Comparison of ENCODE assay signal across 16 mouse cellular contexts in the genomic region with DNA sequence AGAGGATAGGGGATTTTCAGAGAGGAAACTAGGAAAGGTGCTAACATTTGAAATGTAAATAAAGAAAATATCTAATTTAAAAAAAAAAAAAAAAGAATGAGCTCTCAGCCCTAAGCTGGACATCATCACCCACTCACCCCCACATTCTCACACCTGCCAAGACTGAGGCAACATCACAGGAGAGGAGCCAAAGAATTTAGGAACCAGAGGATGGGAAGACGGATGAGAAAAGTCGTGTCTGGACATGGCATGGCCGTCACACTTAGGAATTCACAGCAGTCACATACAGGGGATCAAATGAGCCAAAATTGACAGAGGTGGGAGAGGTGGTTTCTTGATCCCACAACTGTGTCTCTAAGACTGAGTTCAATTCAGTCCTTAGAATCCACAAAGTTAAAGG.
"Had no signal": no experiment of that assay in that cellular context is flagged by ENCODE, and none has a peak within 500 bp of the region (broad histone marks: within the 10 kb centered on the region; RNA-seq: fewer than 3 reads in every experiment).

No protein-coding gene starts in this region.

- H3K9me3 ChIP-seq: neural tube, embryonic 13.5 days; neural tube, embryonic 15.5 days; stomach, embryonic 15.5 days had no signal

- H3K27me3 ChIP-seq: neural tube, embryonic 13.5 days; neural tube, embryonic 15.5 days; stomach, embryonic 15.5 days had no signal

- H3K36me3 ChIP-seq: neural tube, embryonic 13.5 days; neural tube, embryonic 15.5 days; stomach, embryonic 15.5 days had no signal

- DNase-seq: retina, postnatal 1 day; right cerebral cortex, adult 18-20 months; right cerebral cortex, postnatal 14 days; right cerebral cortex, postnatal 25 days; right cerebral cortex, postnatal 4 days; spleen, adult 18-20 months; thymus, adult 18-20 months; thymus, adult 2 months; thymus, postnatal 14 days; thymus, postnatal 25 days; thymus, postnatal 36 days; thymus, postnatal 4 days had no signal

- H3K27ac ChIP-seq: neural tube, embryonic 13.5 days; neural tube, embryonic 15.5 days; stomach, embryonic 15.5 days; stomach, postnatal 0 days had no signal

- H3K4me1 ChIP-seq: neural tube, embryonic 15.5 days; stomach, embryonic 15.5 days had no signal

- H3K4me3 ChIP-seq: neural tube, embryonic 13.5 days; neural tube, embryonic 15.5 days; stomach, embryonic 15.5 days had no signal

- H3K9ac ChIP-seq: neural tube, embryonic 13.5 days; neural tube, embryonic 15.5 days; stomach, embryonic 15.5 days had no signal

- H3K4me2 ChIP-seq: neural tube, embryonic 13.5 days; neural tube, embryonic 15.5 days; stomach, embryonic 15.5 days had no signal
